Comparison of ENCODE assay signal across 12 mouse cellular contexts in the genomic region with DNA sequence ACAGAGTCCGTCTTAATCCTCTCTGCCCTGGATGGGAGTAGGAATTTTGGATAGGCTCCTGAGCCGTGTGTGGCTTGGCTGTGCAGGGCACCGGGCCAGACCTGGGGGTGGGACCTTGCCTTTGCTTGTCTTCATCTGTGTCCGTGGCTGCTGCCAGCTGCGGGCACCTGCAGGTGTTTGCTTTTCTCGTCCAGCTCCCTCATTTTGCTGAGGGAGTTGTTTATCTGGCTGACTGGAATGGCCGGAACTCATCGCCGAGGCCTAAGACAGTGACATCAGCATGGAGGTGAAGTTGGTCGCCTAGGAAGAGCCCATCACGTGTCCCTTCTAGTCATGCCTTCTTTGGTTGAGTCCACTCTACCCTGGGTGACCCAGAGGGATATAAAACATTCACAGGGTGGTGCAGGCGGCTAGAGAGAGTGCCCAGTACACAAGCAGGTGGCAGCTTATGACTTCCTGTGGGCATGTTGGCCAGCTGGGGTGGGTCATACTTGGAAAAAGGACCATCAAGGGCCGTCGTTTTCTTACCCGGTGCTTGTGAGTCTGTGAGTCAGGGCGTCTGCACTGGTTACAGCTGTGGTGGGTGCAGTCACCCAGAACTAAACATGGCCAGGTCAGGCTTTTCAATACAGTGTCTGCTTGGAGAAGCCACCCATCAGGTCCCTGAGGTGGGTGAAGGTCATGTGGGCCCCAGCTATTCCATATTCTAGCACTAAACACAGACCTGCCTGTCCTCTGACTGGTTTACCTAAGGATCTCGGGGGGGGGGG. TPM values are rescaled to one million over a fixed set of nuclear protein-coding genes. Genes with fewer than 3 reads are reported as not detected.
DNase-seq lines count a peak whose midpoint lies in the region; ATAC-seq and TF ChIP-seq lines count a peak whose summit lies in the region.
"Had no signal": no experiment of that assay in that cellular context is flagged by ENCODE, and none has a peak within 500 bp of the region (broad histone marks: within the 10 kb centered on the region; RNA-seq: fewer than 3 reads in every experiment).

No protein-coding gene starts in this region.

- H3K27ac ChIP-seq in ES-Bruce4 (ENCODE audit: insufficient read depth, low read length), result 0 out of 2 replicates have a peak overlapping the region, but pooled peaks have one; percentile 7
- H3K27ac ChIP-seq in hindbrain, embryonic 13.5 days, result peak overlapping the region; percentile 95

- peaks cover 33% of the 10 kb centered on the region for H3K4me1 ChIP-seq in ES-Bruce4 (ENCODE audit: control insufficient read depth, insufficient read depth, low read length)
- peaks cover 94% of the 10 kb centered on the region for H3K4me1 ChIP-seq in hindbrain, embryonic 13.5 days (replicated peaks)

- 75% methylated on average over 17 of the region's 17 CpGs for WGBS in hindbrain, embryonic 13.5 days

- H3K9ac ChIP-seq in ES-Bruce4 (ENCODE audit: low read depth, poor library complexity, severe bottlenecking), result no peak overlapping the region
- H3K9ac ChIP-seq in hindbrain, embryonic 13.5 days, result no peak overlapping the region
- H3K9ac ChIP-seq: embryonic facial prominence, embryonic 12.5 days had no signal

- peaks cover 14% of the 10 kb centered on the region for H3K36me3 ChIP-seq in ES-Bruce4 (ENCODE audit: control insufficient read depth, insufficient read depth, low read length, poor library complexity, severe bottlenecking)
- H3K36me3 ChIP-seq in hindbrain, embryonic 13.5 days, result peaks cover 45% of the 10 kb centered on the region

- TF ChIP-seq POLR2A in ES-Bruce4 (IDR thresholded peaks at IDR 0.05; ENCODE audit: insufficient read depth, low read length), result no peak

- H3K4me2 ChIP-seq in hindbrain, embryonic 13.5 days, result no peak overlapping the region
- H3K4me2 ChIP-seq: embryonic facial prominence, embryonic 12.5 days; heart, embryonic 11.5 days had no signal

- DNase-seq in 3134 (ENCODE audit: extremely low read depth, insufficient read length, low spot score), result peak; percentile 78
- peak; percentile 80 to 89 for DNase-seq in kidney, postnatal 36 days
- no peak for DNase-seq in thymus, postnatal 25 days
- DNase-seq in heart, postnatal 36 days, result no peak
- DNase-seq in spleen, postnatal 14 days (ENCODE audit: low spot score in 2 of 2), result no peak
- no peak for DNase-seq in urinary bladder, postnatal 14 days (ENCODE audit: low spot score)
- DNase-seq: thymus, postnatal 4 days had no signal

- TF ChIP-seq EP300 in ES-Bruce4 (IDR thresholded peaks at IDR 0.05; ENCODE audit: insufficient read depth, low read depth, low read length), result no peak

- H3K4me3 ChIP-seq in ES-Bruce4 (ENCODE audit: low read depth, low read length), result no peak overlapping the region
- no peak overlapping the region for H3K4me3 ChIP-seq in hindbrain, embryonic 13.5 days
- H3K4me3 ChIP-seq: embryonic facial prominence, embryonic 12.5 days had no signal

- ATAC-seq in hindbrain, embryonic 13.5 days (ENCODE audit: low FRiP score), result no peak

- no peaks in the 10 kb centered on the region for H3K27me3 ChIP-seq in ES-Bruce4 (ENCODE audit: control insufficient read depth, insufficient read depth, low read length, poor library complexity, severe bottlenecking)
- no peaks in the 10 kb centered on the region for H3K27me3 ChIP-seq in hindbrain, embryonic 13.5 days
- H3K27me3 ChIP-seq: embryonic facial prominence, embryonic 12.5 days had no signal

- intact Hi-C loops in heart, postnatal 36 days (cut with DNase I), result no loop called here

- no peak for TF ChIP-seq CTCF in ES-Bruce4 (IDR thresholded peaks at IDR 0.05; ENCODE audit: low read depth, low read length)

- H3K9me3 ChIP-seq in ES-Bruce4 (replicated peaks; ENCODE audit: control insufficient read depth, insufficient read depth, low read length, poor library complexity, severe bottlenecking), result no peaks in the 10 kb centered on the region
- no peaks in the 10 kb centered on the region for H3K9me3 ChIP-seq in hindbrain, embryonic 13.5 days
- H3K9me3 ChIP-seq: embryonic facial prominence, embryonic 12.5 days had no signal

RNA-seq across cellular contexts. Expression of a gene that starts 15.1 kb away (rescaled TPM):
- polyA plus RNA-seq in ES-Bruce4 (2011; ENCODE audit: insufficient read depth, insufficient read length, low read depth, missing spikeins), result 228 and 231 TPM in 2 replicates
- polyA plus RNA-seq in hindbrain, embryonic 13.5 days (2015; fragmentation: Nextera tagmentation; extraction: Ambion mirVana), result 131 and 137 TPM in 2 replicates
- total RNA-seq in heart, postnatal 36 days (2021), result 10 to 100 TPM; 37.7 to 40.7 TPM

RNA-seq across cellular contexts. Expression of a gene that starts 26.6 kb away (rescaled TPM):
- polyA plus RNA-seq in ES-Bruce4 (2011; ENCODE audit: insufficient read depth, insufficient read length, low read depth, missing spikeins), result 2.8 and 3.4 TPM in 2 replicates
- polyA plus RNA-seq in hindbrain, embryonic 13.5 days (2015; fragmentation: Nextera tagmentation; extraction: Ambion mirVana), result 28.9 and 29.2 TPM in 2 replicates
- total RNA-seq in heart, postnatal 36 days (2021), result 1 to 10 TPM in 1 of 2 experiments, under 1 TPM in 1; 1.00 to 1.4 TPM

RNA-seq across cellular contexts. Expression of a gene that starts 31.7 kb away (rescaled TPM):
- polyA plus RNA-seq in ES-Bruce4 (2011; ENCODE audit: insufficient read depth, insufficient read length, low read depth, missing spikeins), result 777 and 842 TPM in 2 replicates
- 369 and 380 TPM in 2 replicates for polyA plus RNA-seq in hindbrain, embryonic 13.5 days (2015; fragmentation: Nextera tagmentation; extraction: Ambion mirVana)
- total RNA-seq in heart, postnatal 36 days (2021), result 100 to 1,000 TPM; 522 TPM

RNA-seq across cellular contexts. Expression of a gene that starts 38.2 kb away (rescaled TPM):
- polyA plus RNA-seq in ES-Bruce4 (2011; ENCODE audit: insufficient read depth, insufficient read length, low read depth, missing spikeins), result 0.99 TPM in 1 of 2 replicates, not detected in the other
- 0.68 and 0.79 TPM in 2 replicates for polyA plus RNA-seq in hindbrain, embryonic 13.5 days (2015; fragmentation: Nextera tagmentation; extraction: Ambion mirVana)
- total RNA-seq in heart, postnatal 36 days (2021), result not detected
- polyA plus RNA-seq: embryonic facial prominence, embryonic 12.5 days; heart, embryonic 11.5 days; liver, embryonic 16.5 days had no signal

RNA-seq across cellular contexts. Expression of a gene that starts 47.6 kb away (rescaled TPM):
- polyA plus RNA-seq in ES-Bruce4 (2011; ENCODE audit: insufficient read depth, insufficient read length, low read depth, missing spikeins), result 14.5 and 16.9 TPM in 2 replicates
- 17.6 and 18.3 TPM in 2 replicates for polyA plus RNA-seq in hindbrain, embryonic 13.5 days (2015; fragmentation: Nextera tagmentation; extraction: Ambion mirVana)
- 1 to 10 TPM; 7.5 to 7.9 TPM for total RNA-seq in heart, postnatal 36 days (2021)

Comparison
In these comparisons a context has a peak if more than half of its experiments do, and no peak if none do; other contexts are left out.
1. DNase-seq: peak in 3134 (single experiment) and kidney, postnatal 36 days (2 of 2); none in thymus, postnatal 25 days (single experiment), heart, postnatal 36 days (0 of 2), spleen, postnatal 14 days (0 of 2) and urinary bladder, postnatal 14 days (single experiment).